Mouse (Mus musculus): ENCODE results near the gene Gle1. TPM values are rescaled to one million over a fixed set of nuclear protein-coding genes. Genes with fewer than 3 reads are reported as not detected.

Gene Gle1
- total RNA-seq, 2 experiments from 2014 or later, result 40.8 to 46.6 TPM

Small RNAs within 50 kb of the gene (microRNA-seq; reads per million reads assigned to microRNA genes)
- gene Mir6997, result 6.3 reads per million, percentile 23 among the genes with 10 or more reads in this experiment

Other genes with a start within 250 kb of the Gle1 start
- 1 to 10 TPM; 2.5 to 2.8 TPM for gene Gm13420, start 183.7 kb upstream of the Gle1 start, total RNA-seq (2021)
- not detected for gene Gm13547, start 176.1 kb upstream of the Gle1 start, total RNA-seq (2021)
- 10 to 100 TPM; 34.2 to 38.6 TPM for gene Coq4, start 147.9 kb upstream of the Gle1 start, total RNA-seq (2021)
- 10 to 100 TPM; 45.9 to 57.2 TPM for gene Trub2, start 146.9 kb upstream of the Gle1 start, total RNA-seq (2021)
- gene Slc27a4, start 132.8 kb upstream of the Gle1 start, total RNA-seq (2021), result 10 to 100 TPM; 96.5 to 100.0 TPM
- gene Urm1, start 115.4 kb upstream of the Gle1 start, total RNA-seq (2021), result 10 to 100 TPM; 54.7 to 61.8 TPM
- 10 to 100 TPM; 13.2 to 13.4 TPM for gene Cercam, start 66.3 kb upstream of the Gle1 start, total RNA-seq (2021)
- gene Odf2, start 46.2 kb upstream of the Gle1 start, total RNA-seq (2021), result 100 to 1,000 TPM; 106 to 118 TPM
- 1,000 to 10,000 TPM; 1,035 to 1,062 TPM for gene Sptan1, start 30.1 kb downstream of the Gle1 start, total RNA-seq (2021)
- gene Wdr34, start 113.5 kb downstream of the Gle1 start, total RNA-seq (2021), result 10 to 100 TPM; 50.0 to 52.1 TPM
- 100 to 1,000 TPM; 219 to 220 TPM for gene Set, start 122.0 kb downstream of the Gle1 start, total RNA-seq (2021)
- 1 to 10 TPM; 1.6 TPM for gene Pkn3, start 142.3 kb downstream of the Gle1 start, total RNA-seq (2021)
- gene Zdhhc12, start 158.2 kb downstream of the Gle1 start, total RNA-seq (2021), result 10 to 100 TPM; 16.8 to 20.8 TPM
- 100 to 1,000 TPM; 110 to 116 TPM for gene Zer1, start 189.2 kb downstream of the Gle1 start, total RNA-seq (2021)
- 10 to 100 TPM; 60.4 to 71.5 TPM for gene Tbc1d13, start 198.3 kb downstream of the Gle1 start, total RNA-seq (2021)
- 10 to 100 TPM; 18.6 to 23.3 TPM for gene Endog, start 236.1 kb downstream of the Gle1 start, total RNA-seq (2021)
- gene Spout1, start 243.0 kb downstream of the Gle1 start, total RNA-seq (2021), result 10 to 100 TPM; 37.0 to 40.3 TPM